Mouse (Mus musculus) induced T-regulatory cell, adult 2 months (primary cell): ENCODE measurements around the gene Acap1.
"Not testable (repeated sequence)": the region's sequence is repeated elsewhere in the genome, so short reads cannot be mapped to it uniquely, and the experiment has no call there.

Experiments
- DNase-seq: peaks from one replicate; pipeline ENCODE4 v3.0.0-alpha.2; 2012; ENCODE audit warnings: low read depth

Acap1 gene

GRCm38 (mm10) chr11:69895291-69895690 lies at the start of gene Acap1:
Gene Acap1 (minus strand): TSS chr11:69895539.
- DNase-seq: peak; percentile 88

GRCm38 (mm10) chr11:69940962-69941361 lies 45.6 kb upstream of the Acap1 start:
- DNase-seq: no peak

- DNase-seq: no peak
These were observed 44.4 kb upstream of the Acap1 start for GRCm38 (mm10) chr11:69939731-69940130.

GRCm38 (mm10) chr11:69939181-69939580 lies 43.8 kb upstream of the Acap1 start:
- DNase-seq: no peak

- DNase-seq: no peak
These were observed 43.2 kb upstream of the Acap1 start for GRCm38 (mm10) chr11:69938401-69938979.

GRCm38 (mm10) chr11:69937834-69938233 lies 42.5 kb upstream of the Acap1 start:
- DNase-seq: no peak

GRCm38 (mm10) chr11:69937385-69937784 lies 42.0 kb upstream of the Acap1 start:
- no peak for DNase-seq

GRCm38 (mm10) chr11:69936714-69937347 lies 41.5 kb upstream of the Acap1 start:
- peak; percentile 26 for DNase-seq

GRCm38 (mm10) chr11:69936156-69936555 lies 40.8 kb upstream of the Acap1 start:
- peak; percentile 62 for DNase-seq

GRCm38 (mm10) chr11:69935137-69935879 lies 40.0 kb upstream of the Acap1 start, which contains the start of gene Ybx2:
Gene Ybx2 (plus strand): TSS chr11:69935796.
- peak; percentile 91 for DNase-seq

GRCm38 (mm10) chr11:69934681-69935080 lies 39.3 kb upstream of the Acap1 start:
- no peak for DNase-seq

- peak; percentile 95 for DNase-seq
These were observed 38.8 kb upstream of the Acap1 start for GRCm38 (mm10) chr11:69934169-69934568.

- no peak for DNase-seq
These were observed 37.7 kb upstream of the Acap1 start for GRCm38 (mm10) chr11:69933066-69933465.

- DNase-seq: no peak
These were observed 36.9 kb upstream of the Acap1 start for GRCm38 (mm10) chr11:69932254-69932653.

- DNase-seq: no peak
These were observed 36.4 kb upstream of the Acap1 start for GRCm38 (mm10) chr11:69931769-69932168.

- no peak for DNase-seq
These were observed 35.7 kb upstream of the Acap1 start for GRCm38 (mm10) chr11:69930967-69931537.

GRCm38 (mm10) chr11:69930176-69930575 lies 34.8 kb upstream of the Acap1 start:
- DNase-seq: not testable (repeated sequence)

GRCm38 (mm10) chr11:69929712-69930111 lies 34.4 kb upstream of the Acap1 start:
- DNase-seq: no peak

- DNase-seq: no peak
These were observed 32.2 kb upstream of the Acap1 start for GRCm38 (mm10) chr11:69927501-69927900.

- DNase-seq: no peak
These were observed 27.5 kb upstream of the Acap1 start for GRCm38 (mm10) chr11:69922796-69923195.

GRCm38 (mm10) chr11:69922012-69922756 lies 26.8 kb upstream of the Acap1 start:
- peak; percentile 64 for DNase-seq
